Mouse (Mus musculus): ENCODE results near the gene 2810006K23Rik. TPM values are rescaled to one million over a fixed set of nuclear protein-coding genes. Genes with fewer than 3 reads are reported as not detected.
"Not testable (repeated sequence)": the region's sequence is repeated elsewhere in the genome, so short reads cannot be mapped to it uniquely, and the experiment has no call there.

2810006K23Rik gene
- total RNA-seq, 2 experiments from 2014 or later: 6.2 to 8.7 TPM

- intact Hi-C loops (cut with DNase I): no loop called here
- no peak overlapping the region for H3K4me3 ChIP-seq
- DNase-seq: no peak
- no peak overlapping the region for H3K27ac ChIP-seq
- TF ChIP-seq CTCF (IDR thresholded peaks at IDR 0.05): no peak
These were observed 11.9 kb upstream of the 2810006K23Rik start for GRCm38 (mm10) chr5:124315941-124316340.

GRCm38 (mm10) chr5:124317648-124318047 is 10.2 kb upstream of the 2810006K23Rik start:
- no peak overlapping the region for H3K4me3 ChIP-seq
- intact Hi-C loops (cut with DNase I): no loop called here
- no peak for TF ChIP-seq CTCF (IDR thresholded peaks at IDR 0.05)
- DNase-seq: no peak
- no peak overlapping the region for H3K27ac ChIP-seq

- Histone ChIP-seq H3K4me3 (peak overlapping the region; percentile 95), H3K27ac (peak overlapping the region; percentile 98)
- intact Hi-C loops (cut with DNase I): no loop called here
- no peak for TF ChIP-seq CTCF (IDR thresholded peaks at IDR 0.05)
- no peak for DNase-seq
These were observed 1.1 kb upstream of the 2810006K23Rik start for GRCm38 (mm10) chr5:124326829-124327228.

- TF ChIP-seq CTCF (IDR thresholded peaks at IDR 0.05): no peak
- intact Hi-C loops (cut with DNase I): no loop called here
- Histone ChIP-seq H3K27ac (no peak overlapping the region), H3K4me3 (no peak overlapping the region)
- no peak for DNase-seq
These were observed 2.2 kb downstream of the 2810006K23Rik start for GRCm38 (mm10) chr5:124330086-124330485.

GRCm38 (mm10) chr5:124334392-124334791 is 6.5 kb downstream of the 2810006K23Rik start:
- Histone ChIP-seq H3K27ac (peak overlapping the region; percentile 28), H3K4me3 (no peak overlapping the region)
- TF ChIP-seq CTCF (IDR thresholded peaks at IDR 0.05): no peak
- intact Hi-C loops (cut with DNase I): no loop called here
- peak; percentile 39 for DNase-seq

GRCm38 (mm10) chr5:124337103-124337502 is 9.2 kb downstream of the 2810006K23Rik start:
- TF ChIP-seq CTCF (IDR thresholded peaks at IDR 0.05): no peak
- Histone ChIP-seq H3K27ac (no peak overlapping the region), H3K4me3 (no peak overlapping the region)
- intact Hi-C loops (cut with DNase I): no loop called here
- DNase-seq: no peak

GRCm38 (mm10) chr5:124337909-124338308 is 10.0 kb downstream of the 2810006K23Rik start:
- Histone ChIP-seq H3K27ac (no peak overlapping the region), H3K4me3 (no peak overlapping the region)
- no peak for TF ChIP-seq CTCF (IDR thresholded peaks at IDR 0.05)
- DNase-seq: no peak
- intact Hi-C loops (cut with DNase I): no loop called here

- no peak for DNase-seq
- intact Hi-C loops (cut with DNase I): no loop called here
- no peak for TF ChIP-seq CTCF (IDR thresholded peaks at IDR 0.05)
- no peak overlapping the region for H3K4me3 ChIP-seq
- H3K27ac ChIP-seq: no peak overlapping the region
These were observed 10.9 kb downstream of the 2810006K23Rik start for GRCm38 (mm10) chr5:124338791-124339190.

GRCm38 (mm10) chr5:124341753-124342339 is 14.0 kb downstream of the 2810006K23Rik start:
- intact Hi-C loops (cut with DNase I); H3K27ac ChIP-seq; H3K4me3 ChIP-seq: not testable (repeated sequence)
- DNase-seq: peak; percentile 41

GRCm38 (mm10) chr5:124342897-124343296 is 15.0 kb downstream of the 2810006K23Rik start:
- no peak overlapping the region for H3K4me3 ChIP-seq
- no peak overlapping the region for H3K27ac ChIP-seq
- no peak for TF ChIP-seq CTCF (IDR thresholded peaks at IDR 0.05)
- intact Hi-C loops (cut with DNase I): no loop called here
- no peak for DNase-seq

- H3K4me3 ChIP-seq: peak overlapping the region; percentile 28; the same call in 1 of the 2 replicates
- intact Hi-C loops (cut with DNase I): no loop called here
- no peak; the same call in 1 of the 2 replicates for TF ChIP-seq CTCF (IDR thresholded peaks at IDR 0.05)
- H3K27ac ChIP-seq: peak overlapping the region; percentile 21
- DNase-seq: peak; percentile 81
These were observed 21.3 kb downstream of the 2810006K23Rik start for GRCm38 (mm10) chr5:124349196-124349595.

- intact Hi-C loops (cut with DNase I): no loop called here
- H3K27ac ChIP-seq: no peak overlapping the region
- DNase-seq: no peak
- no peak overlapping the region for H3K4me3 ChIP-seq
- TF ChIP-seq CTCF (IDR thresholded peaks at IDR 0.05): no peak
These were observed 22.5 kb downstream of the 2810006K23Rik start for GRCm38 (mm10) chr5:124350350-124350749.

- intact Hi-C loops (cut with DNase I): no loop called here
- DNase-seq: peak; percentile 91
- no peak for TF ChIP-seq CTCF (IDR thresholded peaks at IDR 0.05)
- Histone ChIP-seq H3K4me3 (peak overlapping the region; percentile 89), H3K27ac (peak overlapping the region; percentile 86)
These were observed 23.2 kb downstream of the 2810006K23Rik start for GRCm38 (mm10) chr5:124351111-124351560.

GRCm38 (mm10) chr5:124351604-124352003 is 23.7 kb downstream of the 2810006K23Rik start:
- peak overlapping the region; percentile 86 for H3K27ac ChIP-seq
- H3K4me3 ChIP-seq: peak overlapping the region; percentile 89
- no peak for DNase-seq
- intact Hi-C loops (cut with DNase I): no loop called here
- no peak for TF ChIP-seq CTCF (IDR thresholded peaks at IDR 0.05)
